Mouse (Mus musculus): ENCODE results near the gene Elmod3.
"Not testable (repeated sequence)": the region's sequence is repeated elsewhere in the genome, so short reads cannot be mapped to it uniquely, and the experiment has no call there.

Elmod3 gene

GRCm38 (mm10) chr6:72568736-72569135, 29.5 kb downstream of the Elmod3 start:
- DNase-seq = no peak

DNA sequence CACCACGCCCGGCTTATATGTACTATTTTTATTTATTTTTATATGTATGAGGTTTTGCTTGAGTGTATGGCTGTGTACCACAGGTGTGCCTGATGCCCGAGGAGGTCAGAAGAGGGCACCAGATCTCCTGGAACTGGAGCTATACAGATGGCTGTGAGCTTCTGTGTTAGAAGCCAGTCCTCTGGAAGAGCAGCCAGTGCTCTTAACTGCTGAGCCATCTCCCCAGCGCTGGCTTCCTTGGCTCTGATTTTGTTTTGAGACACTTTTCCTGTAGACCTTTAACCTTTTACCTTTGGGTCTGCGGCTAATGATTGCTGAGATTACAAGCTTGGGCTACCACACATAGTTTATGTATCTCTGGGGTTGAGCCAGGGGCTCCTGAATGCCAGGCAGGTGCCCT, 30.7 kb downstream of the Elmod3 start:
- no peak for DNase-seq

GRCm38 (mm10) chr6:72566044-72566443, 32.2 kb downstream of the Elmod3 start:
- peak; percentile 92 to 95 for DNase-seq

DNA sequence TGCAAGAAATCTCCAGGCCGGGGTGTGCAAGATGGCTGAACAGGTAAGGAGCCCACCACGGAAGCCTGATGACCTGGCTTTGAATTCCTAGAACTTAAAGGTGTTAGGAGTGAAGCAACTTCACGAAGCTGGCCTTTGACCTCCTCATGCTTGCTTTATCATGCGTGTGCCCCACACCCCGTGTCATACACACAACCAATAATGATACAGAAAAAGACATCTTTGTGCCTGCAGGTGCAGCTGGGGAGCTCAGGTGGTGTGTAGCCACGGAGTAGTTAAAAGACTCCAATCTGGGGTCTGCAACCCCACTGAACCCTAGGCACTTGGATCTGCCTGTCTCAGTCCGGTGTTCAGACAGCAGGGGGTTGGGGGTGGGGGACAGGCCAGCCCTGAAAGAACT, 32.7 kb downstream of the Elmod3 start:
- no peak for DNase-seq

DNA sequence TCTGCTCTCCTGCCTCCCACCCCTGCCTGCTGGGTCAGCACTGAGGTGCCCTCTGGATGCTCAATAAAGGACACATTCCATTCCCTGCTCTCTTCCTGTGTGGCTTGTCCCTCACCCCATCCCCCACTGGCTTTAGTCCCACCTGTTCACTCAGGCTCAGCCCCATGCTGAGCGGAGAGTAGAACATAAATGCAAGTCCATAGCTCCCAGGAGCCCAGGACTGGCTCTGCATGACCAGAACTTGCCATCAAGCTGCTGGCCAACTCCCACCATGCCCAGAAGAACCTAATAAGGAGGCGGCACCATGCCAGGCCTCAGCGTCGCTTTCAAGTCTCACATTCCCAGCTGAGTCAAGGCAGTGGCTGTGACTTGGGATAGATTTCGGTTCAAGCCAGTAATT, 35.3 kb downstream of the Elmod3 start:
- peak; percentile 18 to 41 for DNase-seq

GRCm38 (mm10) chr6:72562486-72562885, 35.7 kb downstream of the Elmod3 start:
- DNase-seq = no peak

GRCm38 (mm10) chr6:72560801-72561200, 37.4 kb downstream of the Elmod3 start:
- no peak for DNase-seq

DNA sequence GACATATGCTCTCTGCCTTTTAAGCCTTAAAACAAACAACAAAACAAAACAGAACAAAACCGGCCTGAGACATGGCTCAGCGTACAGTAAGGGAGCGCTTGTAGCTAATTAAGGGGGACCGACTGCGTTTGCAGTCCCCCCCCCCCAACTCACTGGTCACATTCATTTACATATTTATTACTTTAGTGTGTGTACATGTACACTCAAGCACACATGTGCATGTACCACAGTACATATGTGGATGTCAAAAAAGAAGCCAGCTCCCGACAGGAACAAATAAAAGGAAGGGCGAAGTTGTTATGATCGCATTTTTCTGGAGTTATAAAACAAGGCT, 45.2 kb downstream of the Elmod3 start:
- DNase-seq = no peak

GRCm38 (mm10) chr6:72552171-72553078, 45.8 kb downstream of the Elmod3 start:
- peak; percentile 45 to 52 for DNase-seq

GRCm38 (mm10) chr6:72550503-72551100, 47.6 kb downstream of the Elmod3 start:
- no peak for DNase-seq

GRCm38 (mm10) chr6:72550025-72550424, 48.2 kb downstream of the Elmod3 start:
- no peak for DNase-seq

DNA sequence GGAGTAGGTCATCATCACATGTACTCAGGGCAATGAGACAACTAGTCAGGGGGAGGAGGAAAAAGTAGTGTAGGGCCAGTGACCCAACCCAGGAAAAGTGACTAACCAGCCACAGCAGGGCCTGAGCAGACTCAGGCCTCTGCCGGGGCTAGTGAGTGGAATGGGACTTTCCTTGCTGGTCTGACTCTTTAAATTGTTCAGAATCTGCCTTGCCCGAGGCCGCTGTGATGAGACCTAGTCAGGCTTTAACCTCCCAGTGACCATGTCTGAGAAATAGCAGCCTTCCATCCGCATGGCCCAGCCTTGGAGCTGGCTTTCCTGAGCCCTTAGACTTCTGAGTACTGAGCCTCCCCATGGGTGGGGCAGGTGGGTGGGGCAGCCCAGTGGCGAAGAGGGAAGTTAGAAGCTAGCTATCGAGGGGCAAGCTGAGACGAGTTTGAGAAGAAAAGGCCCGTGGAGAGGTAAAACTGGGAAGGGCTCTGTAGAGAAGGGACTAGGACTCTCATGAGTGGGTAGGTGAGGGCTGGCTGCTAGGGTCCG, 49.1 kb downstream of the Elmod3 start:
- DNase-seq = no peak

DNA sequence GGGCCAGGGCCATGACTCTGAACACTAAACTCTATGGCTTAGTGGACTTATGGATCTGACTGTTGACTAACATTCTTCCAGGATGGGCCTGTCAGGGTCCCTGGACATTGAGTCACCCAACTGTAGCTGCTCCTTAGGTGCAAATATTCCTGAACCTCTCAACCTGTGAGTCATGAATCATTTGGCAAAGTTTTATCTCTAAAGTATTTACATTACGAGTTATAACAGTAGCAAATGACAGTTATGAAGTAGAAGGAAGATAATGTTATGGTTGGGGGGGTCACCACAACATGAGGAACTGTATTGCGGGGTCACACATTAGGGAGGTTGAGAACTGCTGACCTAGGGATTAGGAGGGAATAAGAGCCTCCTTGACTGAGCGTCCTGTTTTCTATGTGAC, 50.4 kb downstream of the Elmod3 start:
- no peak for DNase-seq

GRCm38 (mm10) chr6:72547121-72547520, 51.1 kb downstream of the Elmod3 start:
- no peak for DNase-seq

DNA sequence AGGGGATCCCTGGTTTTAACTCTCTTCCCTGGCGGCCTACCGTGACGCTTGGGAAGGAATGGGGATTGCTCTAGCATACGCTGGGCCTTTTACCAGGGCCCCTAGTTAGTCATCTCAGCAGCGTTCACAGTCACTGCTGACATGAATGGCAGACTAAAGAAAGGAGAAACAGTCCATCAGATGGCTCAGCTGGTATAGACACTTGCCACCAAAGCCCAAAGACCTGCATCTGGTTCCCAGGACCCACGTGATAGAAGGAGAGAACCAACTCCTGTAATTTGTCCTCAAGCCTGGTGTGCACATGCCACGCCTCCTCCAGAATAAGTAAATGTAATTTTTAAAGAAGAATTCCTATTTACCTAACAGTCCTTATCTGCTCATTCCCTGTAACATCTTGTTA, 52.8 kb downstream of the Elmod3 start:
- no peak for DNase-seq

DNA sequence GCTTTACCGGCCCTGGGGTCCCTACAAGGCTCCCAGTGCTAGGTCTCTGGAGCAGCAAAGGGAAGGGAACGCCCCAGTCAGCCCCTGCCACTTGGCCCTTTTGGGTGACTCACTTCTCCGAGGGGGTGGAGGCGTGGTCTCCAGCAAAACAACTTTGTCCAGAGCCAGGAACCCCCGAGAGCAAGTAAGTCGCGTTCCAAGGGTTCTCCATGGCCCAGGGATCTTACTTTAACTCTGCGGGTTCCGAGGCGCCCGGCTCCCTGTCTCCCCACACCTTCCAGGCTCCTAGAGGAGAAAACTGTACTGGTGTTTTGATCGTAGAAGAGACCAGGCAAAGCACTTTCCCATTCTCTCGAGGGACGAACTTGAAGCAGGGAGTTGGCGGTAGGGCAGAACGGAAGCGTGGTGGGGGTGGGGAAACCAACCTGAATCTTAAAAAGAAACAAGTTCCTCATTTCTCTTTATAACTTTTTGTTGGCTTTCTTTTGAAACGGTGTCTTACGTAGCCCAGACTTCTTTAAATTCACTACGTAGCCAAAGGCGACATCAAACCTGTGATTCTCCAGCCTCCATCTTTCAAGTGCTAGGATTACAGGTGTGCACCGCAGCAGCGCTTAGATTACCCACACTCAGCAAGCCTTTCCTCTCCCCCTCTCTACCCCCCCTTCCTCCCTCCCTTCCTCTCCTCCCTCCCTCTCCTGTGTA, 53.8 kb downstream of the Elmod3 start, which contains the start of gene Capg:
Gene Capg (plus strand): TSS at position 109 of the 705 bp plus-strand sequence.
- DNase-seq = no peak

DNA sequence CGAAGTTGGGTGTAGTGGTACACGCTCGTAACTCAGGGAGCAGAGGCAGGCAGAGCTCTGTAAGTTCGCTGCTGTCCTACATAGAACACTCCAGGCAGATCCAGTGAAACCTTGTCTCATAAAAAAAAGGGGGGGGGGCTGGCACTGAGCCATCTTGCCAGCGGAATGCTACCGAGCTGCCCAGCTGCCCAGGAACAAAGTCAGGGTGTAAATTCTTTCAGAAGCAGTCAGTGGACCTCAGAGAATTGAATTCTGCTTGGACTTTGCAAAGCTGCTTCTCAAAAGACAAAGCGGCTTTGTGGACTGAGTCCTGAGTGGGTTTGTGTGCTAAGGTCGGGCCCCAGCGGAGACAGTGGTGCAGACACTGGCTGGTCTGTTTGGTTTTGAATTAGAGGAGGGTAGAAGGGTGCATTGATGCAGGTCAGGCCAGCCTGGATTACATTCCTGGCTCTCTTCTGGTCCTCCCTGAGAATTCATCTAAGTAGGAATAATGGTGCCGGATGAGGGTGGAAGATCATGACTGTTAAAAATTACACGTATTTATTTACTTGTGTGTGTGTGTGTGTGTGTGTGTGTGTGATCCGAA, 54.9 kb downstream of the Elmod3 start:
- no peak for DNase-seq

DNA sequence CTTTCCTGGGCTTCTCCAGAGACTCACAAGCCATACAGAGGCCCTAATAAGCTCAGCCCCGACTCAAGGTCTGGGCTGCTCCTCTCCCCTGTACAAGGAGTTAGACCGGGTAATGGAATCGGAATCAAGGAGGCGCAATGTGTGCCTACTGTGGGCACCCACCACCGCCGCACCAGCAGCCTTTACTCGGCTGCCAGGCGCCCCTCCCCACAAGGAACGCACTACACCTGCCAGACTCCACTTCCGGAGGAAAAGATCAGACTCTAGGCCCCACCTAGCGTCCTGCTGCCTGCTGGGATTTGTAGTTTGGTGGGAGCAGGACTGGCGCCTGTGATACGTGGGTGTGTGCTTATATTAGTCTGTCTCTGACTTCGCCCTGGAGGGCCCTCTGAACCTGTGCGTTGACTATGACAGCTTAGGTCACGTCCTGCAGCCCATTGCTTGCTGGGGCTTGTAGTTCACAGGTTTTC, 59.6 kb downstream of the Elmod3 start:
- DNase-seq = peak; percentile 89 to 91

DNA sequence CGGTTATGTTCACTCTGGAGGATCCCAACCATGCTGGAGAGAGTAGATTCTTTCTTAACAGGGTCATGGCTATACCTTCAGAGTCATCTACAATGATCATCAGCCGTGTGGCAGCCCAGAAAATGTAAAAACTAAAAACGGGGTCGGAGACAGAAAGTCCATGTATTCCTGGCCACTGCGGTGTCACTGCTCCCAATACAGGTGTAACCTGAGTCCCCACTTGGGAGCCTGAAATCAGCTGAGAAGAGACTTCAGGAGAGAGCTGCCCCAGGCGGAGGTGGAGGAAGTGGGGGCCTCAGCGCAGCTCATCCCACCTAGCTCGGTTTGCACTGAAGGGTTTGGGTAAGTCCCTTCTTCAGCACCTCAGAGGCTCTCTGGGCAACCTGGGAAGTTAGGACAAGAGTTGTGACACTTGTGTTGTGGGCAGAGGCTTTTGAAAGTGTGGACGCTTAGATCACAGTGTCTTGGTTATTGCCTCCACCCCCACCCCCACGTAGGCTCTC, 60.2 kb downstream of the Elmod3 start:
- DNase-seq = peak; percentile 21 to 26

- DNase-seq = peak; percentile 84 to 91
Observed at GRCm38 (mm10) chr6:72535165-72535564, 63.0 kb downstream of the Elmod3 start.

- peak; percentile 84 to 89 for DNase-seq
Observed at GRCm38 (mm10) chr6:72534035-72534809, 64.0 kb downstream of the Elmod3 start.

GRCm38 (mm10) chr6:72533555-72533954, 64.7 kb downstream of the Elmod3 start:
- not testable (repeated sequence) for DNase-seq
